In the genomic region with DNA sequence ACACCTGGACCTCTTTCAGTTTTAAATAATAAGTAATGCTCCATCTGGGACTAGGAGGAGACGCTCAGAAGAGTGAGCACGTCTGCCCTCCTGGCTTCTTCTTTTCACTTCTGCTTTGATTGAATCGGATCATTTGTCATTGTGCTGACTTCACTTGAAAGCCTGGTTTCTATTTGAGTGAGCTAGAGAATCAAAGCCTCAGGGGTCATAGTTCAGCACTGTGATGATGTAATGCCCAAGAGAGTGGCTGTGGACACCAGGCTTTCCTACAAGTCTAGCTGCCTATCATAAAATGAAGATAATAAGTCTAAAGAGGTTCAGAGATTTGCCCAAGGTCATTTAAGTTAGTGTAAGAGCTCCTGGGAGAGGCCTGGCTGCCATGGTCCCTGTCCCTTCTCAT, we compare ENCODE assay signal across 16 mouse cellular contexts. TPM values are rescaled to one million over a fixed set of nuclear protein-coding genes. Genes with fewer than 3 reads are reported as not detected.
DNase-seq lines count a peak whose midpoint lies in the region; ATAC-seq and TF ChIP-seq lines count a peak whose summit lies in the region.
"Had no signal": no experiment of that assay in that cellular context is flagged by ENCODE, and none has a peak within 500 bp of the region (broad histone marks: within the 10 kb centered on the region; RNA-seq: fewer than 3 reads in every experiment).

No protein-coding gene starts in this region.

- no peaks in the 10 kb centered on the region for H3K9me3 ChIP-seq in liver, embryonic 13.5 days (replicated peaks)
- no peaks in the 10 kb centered on the region for H3K9me3 ChIP-seq in liver, embryonic 11.5 days (ENCODE audit: control insufficient read depth, low read length)
- H3K9me3 ChIP-seq in intestine, embryonic 14.5 days (ENCODE audit: control insufficient read depth, low read length), result no peaks in the 10 kb centered on the region
- H3K9me3 ChIP-seq: forebrain, embryonic 15.5 days; heart, embryonic 12.5 days; limb, embryonic 13.5 days had no signal

- no peak overlapping the region for H3K27ac ChIP-seq in liver, embryonic 13.5 days
- H3K27ac ChIP-seq in liver, embryonic 11.5 days (ENCODE audit: low read depth, low read length), result no peak overlapping the region
- no peak overlapping the region for H3K27ac ChIP-seq in intestine, embryonic 14.5 days (ENCODE audit: low read depth)
- peak overlapping the region; percentile 96 for H3K27ac ChIP-seq in small intestine, adult 2 months (ENCODE audit: insufficient read depth, low read depth, low read length)
- H3K27ac ChIP-seq: forebrain, embryonic 15.5 days; limb, embryonic 13.5 days had no signal

- no peak for TF ChIP-seq POLR2A in small intestine, adult 2 months (IDR thresholded peaks at IDR 0.05; ENCODE audit: low read depth, low read length)

- H3K27me3 ChIP-seq in liver, embryonic 13.5 days, result no peaks in the 10 kb centered on the region
- no peaks in the 10 kb centered on the region for H3K27me3 ChIP-seq in liver, embryonic 11.5 days (replicated peaks; ENCODE audit: control insufficient read depth, insufficient read depth, low read length)
- no peaks in the 10 kb centered on the region for H3K27me3 ChIP-seq in intestine, embryonic 14.5 days (replicated peaks; ENCODE audit: control insufficient read depth, insufficient read depth, low read length)
- no peaks in the 10 kb centered on the region for H3K27me3 ChIP-seq in small intestine, adult 2 months (ENCODE audit: control insufficient read depth, insufficient read depth, low read length)
- H3K27me3 ChIP-seq: heart, embryonic 12.5 days; limb, embryonic 13.5 days had no signal

- 28% methylated on average over 3 of the region's 3 CpGs for WGBS in liver, embryonic 13.5 days (ENCODE audit: insufficient replicate concordance)
- 32% methylated on average over 3 of the region's 3 CpGs for WGBS in liver, embryonic 11.5 days
- 36% methylated on average over 3 of the region's 3 CpGs for WGBS in intestine, embryonic 14.5 days
- WGBS in small intestine, adult 2 months, result 15% methylated on average over 3 of the region's 3 CpGs

- peak; percentile 18 for DNase-seq in adrenal gland, adult 2 months
- DNase-seq in adrenal gland, postnatal 25 days, result no peak
- no peak for DNase-seq in liver, embryonic 13.5 days
- DNase-seq in liver, embryonic 11.5 days (ENCODE audit: low spot score), result no peak
- DNase-seq in intestine, embryonic 14.5 days (ENCODE audit: low spot score), result no peak
- no peak for DNase-seq in urinary bladder, postnatal 4 days (ENCODE audit: low spot score in 2 of 2)
- DNase-seq in gastrocnemius, postnatal 4 days (ENCODE audit: low spot score in 2 of 2), result no peak
- DNase-seq: spleen, adult 18-20 months; thymus, postnatal 36 days had no signal

- no peaks in the 10 kb centered on the region for H3K4me1 ChIP-seq in liver, embryonic 13.5 days (replicated peaks)
- no peaks in the 10 kb centered on the region for H3K4me1 ChIP-seq in liver, embryonic 11.5 days (replicated peaks; ENCODE audit: control insufficient read depth, insufficient read depth, low read length)
- no peaks in the 10 kb centered on the region for H3K4me1 ChIP-seq in intestine, embryonic 14.5 days (replicated peaks; ENCODE audit: control insufficient read depth, insufficient read depth, low read length)
- H3K4me1 ChIP-seq in small intestine, adult 2 months (ENCODE audit: control insufficient read depth, insufficient read depth, insufficient read length, low read length), result peaks cover 29% of the 10 kb centered on the region; the same call in 1 of the 2 replicates
- H3K4me1 ChIP-seq: forebrain, embryonic 15.5 days; heart, embryonic 12.5 days; limb, embryonic 13.5 days had no signal

- H3K9ac ChIP-seq in liver, embryonic 13.5 days, result no peak overlapping the region
- no peak overlapping the region for H3K9ac ChIP-seq in liver, embryonic 11.5 days (ENCODE audit: low read depth, low read length)
- no peak overlapping the region for H3K9ac ChIP-seq in intestine, embryonic 14.5 days (ENCODE audit: low read length)
- H3K9ac ChIP-seq: forebrain, embryonic 15.5 days; heart, embryonic 12.5 days; limb, embryonic 13.5 days had no signal

- no peak overlapping the region for H3K4me2 ChIP-seq in liver, embryonic 13.5 days
- H3K4me2 ChIP-seq in liver, embryonic 11.5 days, result no peak overlapping the region
- H3K4me2 ChIP-seq in intestine, embryonic 14.5 days (ENCODE audit: low read length), result no peak overlapping the region
- H3K4me2 ChIP-seq: forebrain, embryonic 15.5 days; heart, embryonic 12.5 days; limb, embryonic 13.5 days had no signal

- no peak for TF ChIP-seq CTCF in small intestine, adult 2 months (IDR thresholded peaks at IDR 0.05; ENCODE audit: extremely low read depth, insufficient read length, insufficient replicate concordance, low read depth, low read length)

- H3K36me3 ChIP-seq in liver, embryonic 13.5 days, result no peaks in the 10 kb centered on the region
- no peaks in the 10 kb centered on the region for H3K36me3 ChIP-seq in liver, embryonic 11.5 days (ENCODE audit: control insufficient read depth, insufficient read depth, low read length)
- H3K36me3 ChIP-seq in intestine, embryonic 14.5 days (ENCODE audit: control insufficient read depth, insufficient read depth, low read length), result no peaks in the 10 kb centered on the region
- no peaks in the 10 kb centered on the region for H3K36me3 ChIP-seq in small intestine, adult 2 months (ENCODE audit: control insufficient read depth, insufficient read depth, low read length)
- H3K36me3 ChIP-seq: forebrain, embryonic 15.5 days; heart, embryonic 12.5 days; limb, embryonic 13.5 days had no signal

- no peak overlapping the region for H3K4me3 ChIP-seq in liver, embryonic 13.5 days (replicated peaks)
- no peak overlapping the region for H3K4me3 ChIP-seq in liver, embryonic 11.5 days (ENCODE audit: low read depth, low read length)
- no peak overlapping the region for H3K4me3 ChIP-seq in intestine, embryonic 14.5 days (ENCODE audit: low read depth, low read length)
- H3K4me3 ChIP-seq in small intestine, adult 2 months (ENCODE audit: low read depth, low read length), result no peak overlapping the region
- H3K4me3 ChIP-seq: forebrain, embryonic 15.5 days; heart, embryonic 12.5 days; limb, embryonic 13.5 days had no signal

- ATAC-seq in liver, embryonic 13.5 days (ENCODE audit: low read depth), result peak; percentile 62
- no peak for ATAC-seq in liver, embryonic 11.5 days (replicated peaks; ENCODE audit: low FRiP score)
- ATAC-seq in intestine, embryonic 14.5 days (replicated peaks; ENCODE audit: low FRiP score, low TSS enrichment, low read depth), result peak; percentile 75
- ATAC-seq: forebrain, embryonic 15.5 days; Patski had no signal

RNA-seq across cellular contexts. Expression of a gene that starts 5.2 kb away (rescaled TPM):
- not detected for total RNA-seq in adrenal gland, adult 2 months (2021)
- not detected in 2 replicates for polyA plus RNA-seq in adrenal gland, adult 2 months (2012; rRNA removed)
- total RNA-seq in adrenal gland, postnatal 25 days (2021), result 0.36 TPM in 1 of 2 replicates, not detected in the other
- polyA plus RNA-seq in liver, embryonic 13.5 days (2015; fragmentation: Nextera tagmentation; extraction: Ambion mirVana), result not detected in 2 replicates
- not detected in 2 replicates for polyA plus RNA-seq in liver, embryonic 11.5 days (2014; fragmentation: Nextera tagmentation; extraction: Ambion mirVana)
- polyA plus RNA-seq in intestine, embryonic 14.5 days (2014; fragmentation: Nextera tagmentation; extraction: Ambion mirVana), result not detected in 2 replicates
- 0.04 and 0.05 TPM in 2 replicates for polyA plus RNA-seq in small intestine, adult 2 months (2012; rRNA removed)
- 1 to 10 TPM; 1.4 to 2.2 TPM for total RNA-seq in gastrocnemius, postnatal 4 days (2021)
- total RNA-seq: megakaryocyte-erythroid progenitor cell, adult 5-6 weeks had no signal
- polyA plus RNA-seq: forebrain, embryonic 15.5 days; heart, embryonic 12.5 days; neural tube, embryonic 14.5 days; Patski had no signal

RNA-seq across cellular contexts. Expression of a gene that starts 23.4 kb away (rescaled TPM):
- under 1 TPM; 0.40 to 0.48 TPM for total RNA-seq in adrenal gland, adult 2 months (2021)
- not detected in 2 replicates for polyA plus RNA-seq in adrenal gland, adult 2 months (2012; rRNA removed)
- total RNA-seq in adrenal gland, postnatal 25 days (2021), result 0.24 and 0.48 TPM in 2 replicates
- polyA plus RNA-seq in liver, embryonic 13.5 days (2015; fragmentation: Nextera tagmentation; extraction: Ambion mirVana), result 1.4 and 1.6 TPM in 2 replicates
- polyA plus RNA-seq in liver, embryonic 11.5 days (2014; fragmentation: Nextera tagmentation; extraction: Ambion mirVana), result 1.2 and 1.9 TPM in 2 replicates
- polyA plus RNA-seq in intestine, embryonic 14.5 days (2014; fragmentation: Nextera tagmentation; extraction: Ambion mirVana), result 4.5 and 5.2 TPM in 2 replicates
- 7.3 and 20.9 TPM in 2 replicates for polyA plus RNA-seq in small intestine, adult 2 months (2012; rRNA removed)
- under 1 TPM; 0.10 TPM for total RNA-seq in gastrocnemius, postnatal 4 days (2021)
- total RNA-seq: megakaryocyte-erythroid progenitor cell, adult 5-6 weeks had no signal
- polyA plus RNA-seq: limb, embryonic 13.5 days; neural tube, embryonic 14.5 days; Patski had no signal

RNA-seq across cellular contexts. Expression of a gene that starts 48.1 kb away (rescaled TPM):
- total RNA-seq in adrenal gland, adult 2 months (2021), result 100 to 1,000 TPM; 111 to 120 TPM
- polyA plus RNA-seq in adrenal gland, adult 2 months (2012; rRNA removed), result 67.0 and 96.3 TPM in 2 replicates
- total RNA-seq in adrenal gland, postnatal 25 days (2021), result 80.3 and 83.9 TPM in 2 replicates
- polyA plus RNA-seq in liver, embryonic 13.5 days (2015; fragmentation: Nextera tagmentation; extraction: Ambion mirVana), result 2.5 and 3.2 TPM in 2 replicates
- polyA plus RNA-seq in liver, embryonic 11.5 days (2014; fragmentation: Nextera tagmentation; extraction: Ambion mirVana), result 5.7 and 7.7 TPM in 2 replicates
- polyA plus RNA-seq in intestine, embryonic 14.5 days (2014; fragmentation: Nextera tagmentation; extraction: Ambion mirVana), result 24.8 and 26.9 TPM in 2 replicates
- 6.8 and 14.2 TPM in 2 replicates for polyA plus RNA-seq in small intestine, adult 2 months (2012; rRNA removed)
- 10 to 100 TPM; 11.2 to 11.4 TPM for total RNA-seq in gastrocnemius, postnatal 4 days (2021)

RNA-seq across cellular contexts. Expression of a gene that starts 51.7 kb away (rescaled TPM):
- 10 to 100 TPM in 1 of 2 experiments, under 1 TPM in 1; 0.81 to 11.0 TPM for total RNA-seq in adrenal gland, adult 2 months (2021)
- 0.71 and 6.7 TPM in 2 replicates for polyA plus RNA-seq in adrenal gland, adult 2 months (2012; rRNA removed)
- 1.6 and 3.3 TPM in 2 replicates for total RNA-seq in adrenal gland, postnatal 25 days (2021)
- 0.25 and 0.44 TPM in 2 replicates for polyA plus RNA-seq in liver, embryonic 13.5 days (2015; fragmentation: Nextera tagmentation; extraction: Ambion mirVana)
- polyA plus RNA-seq in liver, embryonic 11.5 days (2014; fragmentation: Nextera tagmentation; extraction: Ambion mirVana), result 1.7 and 2.6 TPM in 2 replicates
- polyA plus RNA-seq in intestine, embryonic 14.5 days (2014; fragmentation: Nextera tagmentation; extraction: Ambion mirVana), result 1.4 and 1.5 TPM in 2 replicates
- polyA plus RNA-seq in small intestine, adult 2 months (2012; rRNA removed), result 1.7 and 2.0 TPM in 2 replicates
- 10 to 100 TPM; 20.3 to 22.2 TPM for total RNA-seq in gastrocnemius, postnatal 4 days (2021)
- total RNA-seq: megakaryocyte-erythroid progenitor cell, adult 5-6 weeks had no signal
- polyA plus RNA-seq: Patski had no signal

RNA-seq across cellular contexts. Expression of a gene that starts 53.5 kb away (rescaled TPM):
- not detected for total RNA-seq in adrenal gland, adult 2 months (2021)
- not detected in 2 replicates for polyA plus RNA-seq in adrenal gland, adult 2 months (2012; rRNA removed)
- total RNA-seq in adrenal gland, postnatal 25 days (2021), result not detected in 2 replicates
- polyA plus RNA-seq in liver, embryonic 13.5 days (2015; fragmentation: Nextera tagmentation; extraction: Ambion mirVana), result 0.17 TPM in 1 of 2 replicates, not detected in the other
- 0.03 TPM in 1 of 2 replicates, not detected in the other for polyA plus RNA-seq in liver, embryonic 11.5 days (2014; fragmentation: Nextera tagmentation; extraction: Ambion mirVana)
- 0.08 TPM in 1 of 2 replicates, not detected in the other for polyA plus RNA-seq in intestine, embryonic 14.5 days (2014; fragmentation: Nextera tagmentation; extraction: Ambion mirVana)
- 0.03 and 0.20 TPM in 2 replicates for polyA plus RNA-seq in small intestine, adult 2 months (2012; rRNA removed)
- not detected for total RNA-seq in gastrocnemius, postnatal 4 days (2021)
- total RNA-seq: megakaryocyte-erythroid progenitor cell, adult 5-6 weeks had no signal
- polyA plus RNA-seq: heart, embryonic 12.5 days; limb, embryonic 13.5 days; neural tube, embryonic 14.5 days; Patski had no signal
